Mouse (Mus musculus) limb, embryonic 10.5 days (tissue): ENCODE measurements around the gene Ankrd13d. TPM values are rescaled to one million over a fixed set of nuclear protein-coding genes. Genes with fewer than 3 reads are reported as not detected.

Experiments used
- DNase-seq: peaks from one replicate; pipeline ENCODE4 v3.0.0-alpha.2; 2017; ENCODE audit warnings: low spot score
- H3K27ac ChIP-seq: fragments of 300-500 bp; sonication (generic); 2 replicates; pipeline ENCODE4 v1.5.1; 2016; ENCODE audit warnings: mild to moderate bottlenecking
- H3K27me3 ChIP-seq: fragments of 300-500 bp; sonication (generic); 2 replicates; pipeline ENCODE4 v1.6.1; 2016; ENCODE audit warnings: low read depth, mild to moderate bottlenecking; ENCODE audit not compliant: poor library complexity, severe bottlenecking
- H3K36me3 ChIP-seq: fragments of 300-500 bp; sonication (generic); 2 replicates; pipeline ENCODE4 v1.6.1; 2016; ENCODE audit warnings: mild to moderate bottlenecking, moderate library complexity
- H3K4me1 ChIP-seq: fragments of 300-500 bp; sonication (generic); 2 replicates; pipeline ENCODE4 v1.6.1; 2016
- H3K4me3 ChIP-seq: fragments of 300-500 bp; sonication (generic); 2 replicates; pipeline ENCODE4 v1.5.1; 2016; ENCODE audit warnings: mild to moderate bottlenecking, moderate library complexity
- H3K9me3 ChIP-seq: fragments of 300-500 bp; sonication (generic); replicated peaks from 2 replicates; pipeline ENCODE4 v1.6.1; 2016; ENCODE audit warnings: mild to moderate bottlenecking
- WGBS: fragments of 180-500 bp; shearing (Covaris S2); methylation state at CpG from one replicate; pipeline ENCODE4 v1.1.7; 2016; 5-methylcytosine and 5-hydroxymethylcytosine counted together
- polyA plus RNA-seq: library from polyadenylated mRNA; unstranded; fragments of >200 nt; fragmentation: Nextera tagmentation; extraction: Ambion mirVana; gene quantifications from 2 replicates; pipeline ENCODE4 v1.2.1, GENCODE M21; 2016

The Ankrd13d gene
- polyA plus RNA-seq, 1 experiment from 2014 or later, result 7.9 TPM

DNA sequence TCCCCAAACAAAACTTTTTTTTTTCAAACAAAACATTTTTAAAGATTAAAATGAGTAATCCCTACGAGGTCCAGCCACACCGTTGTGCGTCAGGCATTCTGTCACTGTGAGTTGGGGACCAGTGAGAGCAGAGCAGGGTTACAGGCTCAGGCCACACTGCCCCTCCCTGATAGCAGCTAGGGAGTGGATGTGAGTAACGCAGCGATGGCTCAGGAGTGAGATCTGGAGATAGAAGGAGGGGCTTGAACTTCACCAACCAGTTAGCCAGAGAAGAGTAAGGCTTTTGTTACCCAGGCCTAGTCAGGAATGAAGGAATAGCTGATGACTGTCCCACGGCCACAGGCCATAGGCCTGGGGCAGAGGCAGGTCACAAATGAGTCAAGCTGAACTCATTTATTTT lies 38.2 kb downstream of the Ankrd13d start:
- Histone ChIP-seq H3K27me3 (no peaks in the 10 kb centered on the region), H3K4me1 (peaks cover 13% of the 10 kb centered on the region), H3K36me3 (no peaks in the 10 kb centered on the region), H3K4me3 (no peak overlapping the region), H3K9me3 (no peaks in the 10 kb centered on the region), H3K27ac (no peak overlapping the region)
- WGBS, result 84% methylated on average over 6 of the region's 6 CpGs
- no peak for DNase-seq

DNA sequence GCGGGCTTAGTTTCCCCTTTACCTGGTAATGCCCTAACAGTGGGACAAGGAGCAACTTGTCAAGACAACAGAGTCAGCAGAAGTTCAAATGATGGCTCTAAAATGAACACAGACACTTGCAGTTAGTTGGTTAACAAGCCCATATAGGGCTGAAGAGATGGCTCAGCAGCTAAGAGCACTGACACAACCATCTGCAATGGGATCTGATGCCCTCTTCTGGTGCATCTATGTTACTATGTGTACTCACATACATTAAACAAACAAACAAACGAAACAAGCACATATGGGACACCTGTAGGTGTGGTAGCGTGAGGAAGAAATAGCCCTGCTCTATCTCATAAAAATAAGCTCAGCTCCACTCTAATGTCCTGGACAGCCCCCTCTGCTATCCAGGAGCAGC lies 40.5 kb downstream of the Ankrd13d start:
- DNase-seq, result no peak
- 65% methylated on average over 3 of the region's 3 CpGs for WGBS
- H3K4me3 ChIP-seq, result no peak overlapping the region
- H3K27ac ChIP-seq, result no peak overlapping the region
- H3K9me3 ChIP-seq, result no peaks in the 10 kb centered on the region
- no peaks in the 10 kb centered on the region for H3K36me3 ChIP-seq
- no peaks in the 10 kb centered on the region for H3K27me3 ChIP-seq
- peaks cover 21% of the 10 kb centered on the region for H3K4me1 ChIP-seq

- Histone ChIP-seq H3K27me3 (no peaks in the 10 kb centered on the region), H3K4me1 (peaks cover 33% of the 10 kb centered on the region), H3K27ac (0 out of 2 replicates have a peak overlapping the region, but pooled peaks have one; percentile 17), H3K9me3 (no peaks in the 10 kb centered on the region), H3K36me3 (no peaks in the 10 kb centered on the region), H3K4me3 (no peak overlapping the region)
- DNase-seq, result peak; percentile 51
- 23% methylated on average over 8 of the region's 8 CpGs for WGBS
Measured at GRCm38 (mm10) chr19:4240247-4240668, 42.7 kb downstream of the Ankrd13d start.

DNA sequence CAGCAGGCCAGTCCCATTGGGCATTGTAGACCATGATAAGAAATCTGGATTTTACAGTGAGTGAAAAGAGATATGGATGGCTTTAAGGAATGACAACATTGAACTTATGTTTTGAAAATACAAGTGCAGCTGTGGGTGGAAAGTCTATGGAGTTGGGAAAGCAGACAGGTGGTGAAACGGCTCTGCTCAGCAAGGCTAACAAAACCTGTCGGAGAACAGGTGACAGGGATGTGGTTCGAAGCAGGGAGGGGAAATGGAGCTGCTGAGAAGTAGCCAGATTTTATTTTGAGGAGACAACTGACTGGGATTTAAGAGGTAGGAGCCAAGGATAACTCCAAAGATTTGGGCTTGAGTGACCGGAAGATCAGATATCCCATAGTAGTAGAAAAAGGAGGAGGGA lies 48.4 kb downstream of the Ankrd13d start:
- no peak overlapping the region for H3K27ac ChIP-seq
- H3K4me1 ChIP-seq, result peaks cover 46% of the 10 kb centered on the region
- no peak overlapping the region for H3K4me3 ChIP-seq
- no peak for DNase-seq
- 87% methylated on average over 4 of the region's 4 CpGs for WGBS
- H3K9me3 ChIP-seq, result no peaks in the 10 kb centered on the region
- no peaks in the 10 kb centered on the region for H3K36me3 ChIP-seq
- peaks cover 15% of the 10 kb centered on the region for H3K27me3 ChIP-seq

DNA sequence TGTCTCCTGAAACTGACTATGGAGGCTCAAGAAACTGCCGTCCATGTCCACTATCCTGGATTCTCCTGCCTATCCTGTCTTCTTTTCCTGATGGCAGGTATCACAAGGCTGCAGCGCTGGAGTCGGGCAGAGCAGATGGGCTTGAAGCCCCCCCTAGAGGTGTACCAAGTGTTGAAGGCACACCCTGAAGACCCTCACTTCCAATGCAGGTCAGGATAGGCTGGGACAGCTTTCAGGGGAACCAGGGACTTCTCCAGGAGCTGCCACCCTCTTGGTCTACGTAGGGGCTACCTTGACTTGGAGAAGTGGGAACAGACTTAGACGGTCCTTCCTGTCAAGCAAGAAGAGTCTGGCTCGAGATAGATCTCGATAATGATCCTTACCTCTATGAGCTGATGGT lies 50.3 kb downstream of the Ankrd13d start:
- no peaks in the 10 kb centered on the region for H3K36me3 ChIP-seq
- H3K27me3 ChIP-seq, result peaks cover 30% of the 10 kb centered on the region
- no peaks in the 10 kb centered on the region for H3K9me3 ChIP-seq
- no peak for DNase-seq
- peaks cover 53% of the 10 kb centered on the region for H3K4me1 ChIP-seq
- peak overlapping the region; percentile 68 for H3K4me3 ChIP-seq
- WGBS, result 81% methylated on average over 7 of the region's 7 CpGs
- H3K27ac ChIP-seq, result no peak overlapping the region

DNA sequence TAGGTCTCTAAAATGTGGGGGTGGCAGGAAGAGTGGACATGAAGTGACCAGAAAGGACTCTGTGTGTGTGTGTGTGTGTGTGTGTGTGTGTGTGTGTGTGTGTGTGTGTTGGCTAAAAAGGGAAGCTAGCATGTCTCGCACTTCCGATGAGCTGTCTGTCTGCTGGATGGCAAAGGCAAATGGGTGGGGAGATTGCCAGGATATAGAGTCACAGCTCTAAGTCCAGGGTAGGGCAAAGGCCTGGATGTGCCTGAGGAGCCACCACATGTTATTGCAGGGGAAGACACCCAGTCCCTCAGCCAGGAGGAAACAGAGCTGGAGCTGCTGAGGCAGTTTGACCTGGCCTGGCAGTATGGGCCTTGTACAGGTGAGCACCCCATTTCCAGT lies 50.8 kb downstream of the Ankrd13d start:
- peak overlapping the region; percentile 85 for H3K27ac ChIP-seq
- peaks cover 53% of the 10 kb centered on the region for H3K4me1 ChIP-seq
- no peaks in the 10 kb centered on the region for H3K36me3 ChIP-seq
- peak overlapping the region; percentile 68 for H3K4me3 ChIP-seq
- H3K9me3 ChIP-seq, result no peaks in the 10 kb centered on the region
- no peak for DNase-seq
- peaks cover 34% of the 10 kb centered on the region for H3K27me3 ChIP-seq
- WGBS, result 54% methylated on average over 2 of the region's 2 CpGs

GRCm38 (mm10) chr19:4231253-4232185 lies 51.4 kb downstream of the Ankrd13d start, which contains the start of gene Pold4:
TSS of gene Pold4 (plus strand) at chr19:4231899.
- H3K36me3 ChIP-seq, result no peaks in the 10 kb centered on the region
- peak; percentile 89 for DNase-seq
- H3K27ac ChIP-seq, result peak within 1 kb of the TSS; percentile 85
- no peaks in the 10 kb centered on the region for H3K9me3 ChIP-seq
- WGBS, result 14% methylated on average over 26 of the region's 26 CpGs
- peaks cover 37% of the 10 kb centered on the region for H3K27me3 ChIP-seq
- peak within 1 kb of the TSS; percentile 68 for H3K4me3 ChIP-seq
- peaks cover 50% of the 10 kb centered on the region for H3K4me1 ChIP-seq

DNA sequence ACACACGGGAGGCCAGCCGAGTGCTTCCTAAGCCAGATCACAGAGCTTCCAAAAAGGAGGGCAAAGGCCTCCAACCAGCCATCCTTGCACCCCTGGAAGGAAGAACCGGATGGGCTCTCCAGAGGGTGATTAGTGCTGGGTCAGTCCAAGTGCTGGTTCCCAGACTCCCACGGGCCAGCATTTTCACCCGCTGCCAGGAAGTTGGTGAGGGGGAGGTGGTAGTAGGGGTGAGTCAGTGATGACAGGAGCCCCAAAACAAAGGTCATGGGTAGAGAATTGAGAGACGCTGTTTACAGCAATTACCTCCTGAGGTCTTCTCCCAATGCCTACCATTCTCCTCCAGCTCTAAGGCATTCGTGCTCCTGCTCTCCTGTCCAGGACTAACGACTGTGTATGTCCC lies 52.5 kb downstream of the Ankrd13d start:
- Histone ChIP-seq H3K27me3 (peaks cover 37% of the 10 kb centered on the region), H3K4me3 (no peak overlapping the region), H3K4me1 (peaks cover 41% of the 10 kb centered on the region), H3K9me3 (no peaks in the 10 kb centered on the region), H3K27ac (peak overlapping the region; percentile 61; the same call in 1 of the 2 replicates), H3K36me3 (no peaks in the 10 kb centered on the region)
- no peak for DNase-seq
- WGBS, result 73% methylated on average over 8 of the region's 8 CpGs

DNA sequence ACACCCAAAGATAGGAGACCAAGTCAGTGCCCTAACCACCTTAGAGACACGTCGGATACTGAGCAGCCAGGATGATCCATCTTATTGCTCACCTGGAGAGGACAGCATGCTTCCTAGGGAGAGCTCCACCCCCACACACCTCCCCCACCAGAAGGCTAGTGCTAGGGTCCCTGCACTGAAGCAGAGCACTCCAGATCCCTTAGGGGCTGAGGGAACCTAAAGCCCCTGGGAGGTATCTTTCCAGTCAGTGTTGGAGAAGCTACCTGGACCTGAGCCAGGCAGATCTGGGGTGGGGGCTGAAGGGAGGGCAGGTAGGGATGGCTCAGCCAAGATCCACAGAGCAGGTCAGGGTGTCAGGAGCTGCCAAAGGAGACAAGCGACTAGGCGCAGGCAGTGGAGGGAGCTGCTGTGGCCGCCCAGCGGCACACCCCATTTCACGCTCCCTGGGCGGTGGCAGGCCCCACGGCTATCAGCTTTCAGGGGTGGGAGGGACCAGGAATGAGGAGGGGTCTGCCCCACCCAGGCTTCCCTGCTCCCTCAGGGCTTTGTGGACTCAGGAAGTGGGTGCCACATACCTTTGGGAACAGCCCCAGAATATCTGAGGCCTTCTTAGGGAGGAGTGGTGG lies 53.4 kb downstream of the Ankrd13d start:
- Histone ChIP-seq H3K27me3 (peaks cover 37% of the 10 kb centered on the region), H3K27ac (peak overlapping the region; percentile 61; the same call in 1 of the 2 replicates), H3K36me3 (no peaks in the 10 kb centered on the region), H3K9me3 (no peaks in the 10 kb centered on the region), H3K4me1 (peaks cover 41% of the 10 kb centered on the region), H3K4me3 (0 out of 2 replicates have a peak overlapping the region, but pooled peaks have one; percentile 17)
- DNase-seq, result no peak
- 18% methylated on average over 9 of the region's 9 CpGs for WGBS

- peaks cover 41% of the 10 kb centered on the region for H3K4me1 ChIP-seq
- H3K4me3 ChIP-seq, result no peak overlapping the region
- no peaks in the 10 kb centered on the region for H3K9me3 ChIP-seq
- no peaks in the 10 kb centered on the region for H3K36me3 ChIP-seq
- H3K27me3 ChIP-seq, result peaks cover 37% of the 10 kb centered on the region
- H3K27ac ChIP-seq, result no peak overlapping the region
- WGBS, result 78% methylated on average over 4 of the region's 4 CpGs
- no peak for DNase-seq
Measured at GRCm38 (mm10) chr19:4228891-4229290, 54.0 kb downstream of the Ankrd13d start.

DNA sequence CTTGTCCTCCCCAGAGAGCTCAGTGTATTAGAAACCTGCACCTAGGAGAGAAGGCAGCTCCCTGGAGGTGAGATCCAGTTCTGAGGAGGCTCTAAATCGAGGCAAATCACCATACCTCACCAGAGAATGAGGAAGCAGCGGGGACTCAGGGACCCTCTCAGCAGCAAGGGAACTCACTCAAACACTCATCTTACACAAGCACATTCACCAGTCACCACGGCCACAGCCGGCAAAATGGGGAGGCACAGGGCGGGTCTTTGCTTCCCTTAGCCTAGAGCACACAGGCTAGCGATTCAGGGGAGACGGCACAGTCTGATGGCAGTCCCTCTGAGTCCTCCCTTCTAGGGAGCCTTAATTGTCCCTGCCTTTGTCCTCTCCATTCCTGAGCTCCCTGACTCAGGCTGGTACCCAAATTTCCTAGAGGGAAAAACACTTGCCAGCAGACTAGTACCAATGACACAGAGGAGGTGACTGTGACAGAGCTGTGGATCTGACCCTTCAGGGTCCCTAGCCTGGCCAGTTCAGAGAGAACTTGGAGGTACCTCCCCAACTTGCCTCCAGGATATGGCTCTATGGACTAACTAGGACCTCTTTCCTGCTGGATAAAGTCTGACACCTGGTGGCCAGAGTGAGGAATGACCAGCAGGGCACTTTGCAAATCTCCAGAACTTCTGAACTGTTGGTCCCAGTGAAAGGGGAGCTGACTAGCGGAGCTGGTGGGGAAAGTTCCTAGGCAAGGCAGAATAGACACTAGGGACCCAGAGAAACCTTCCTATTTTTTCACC lies 54.9 kb downstream of the Ankrd13d start:
- Histone ChIP-seq H3K27ac (0 out of 2 replicates have a peak overlapping the region, but pooled peaks have one; percentile 42), H3K9me3 (no peaks in the 10 kb centered on the region), H3K4me1 (peaks cover 41% of the 10 kb centered on the region), H3K27me3 (peaks cover 34% of the 10 kb centered on the region), H3K4me3 (no peak overlapping the region), H3K36me3 (peaks cover under 1% of the 10 kb centered on the region; the same call in 1 of the 2 replicates)
- peak; percentile 79 for DNase-seq
- 19% methylated on average over 8 of the region's 8 CpGs for WGBS

- H3K4me1 ChIP-seq, result peaks cover 42% of the 10 kb centered on the region
- no peak overlapping the region for H3K4me3 ChIP-seq
- no peak overlapping the region for H3K27ac ChIP-seq
- no peaks in the 10 kb centered on the region for H3K9me3 ChIP-seq
- peaks cover 7% of the 10 kb centered on the region for H3K36me3 ChIP-seq
- WGBS, result 75% methylated on average over 5 of the region's 5 CpGs
- peaks cover 35% of the 10 kb centered on the region for H3K27me3 ChIP-seq
- no peak for DNase-seq
Measured at GRCm38 (mm10) chr19:4227446-4227845, 55.5 kb downstream of the Ankrd13d start.
